Mouse (Mus musculus) neural tube, embryonic 11.5 days (tissue): ENCODE measurements at regions not wholly inside any gene's neighbourhood (a gene's known extent, or its start where the extent isn't known, plus 50 kb on each side); places are given as distances from the start of the nearest gene placed in this dataset.
A peak's percentile ranks its signal among the peaks of the same experiment; 100 is the strongest.

Source experiments
- ATAC-seq: fragments of 200-750 bp; cut with Nextera tagmentation; 2 replicates; pipeline ENCODE4 v1.8.0; 2017; ENCODE audit warnings: moderate number of reproducible peaks, mild to moderate bottlenecking, moderate TSS enrichment, moderate library complexity; ENCODE audit not compliant: insufficient read depth, low FRiP score, low TSS enrichment
- DNase-seq: peaks from one replicate; pipeline ENCODE4 v3.0.0-alpha.2; 2015; ENCODE audit warnings: low spot score
- H3K27ac ChIP-seq: fragments of 300-500 bp; sonication (generic); 2 replicates; pipeline ENCODE4 v1.5.1; 2014; ENCODE audit warnings: low read depth, mild to moderate bottlenecking, low read length
- H3K27me3 ChIP-seq: fragments of 300-500 bp; sonication (generic); 2 replicates; pipeline ENCODE4 v1.6.1; 2014; ENCODE audit warnings: mild to moderate bottlenecking, low read length, mixed read lengths; ENCODE audit not compliant: control insufficient read depth, insufficient read depth
- H3K36me3 ChIP-seq: fragments of 300-500 bp; sonication (generic); 2 replicates; pipeline ENCODE4 v1.6.1; 2014; ENCODE audit warnings: mild to moderate bottlenecking, low read length, moderate library complexity, mixed read lengths; ENCODE audit not compliant: control insufficient read depth, insufficient read depth
- H3K4me1 ChIP-seq: fragments of 300-500 bp; sonication (generic); 2 replicates; pipeline ENCODE4 v1.6.1; 2014; ENCODE audit warnings: low read length, mixed read lengths; ENCODE audit not compliant: control insufficient read depth, insufficient read depth
- H3K4me2 ChIP-seq: fragments of 300-500 bp; sonication (generic); 2 replicates; pipeline ENCODE4 v1.6.1; 2014; ENCODE audit warnings: low read depth, mild to moderate bottlenecking, moderate library complexity
- H3K4me3 ChIP-seq: fragments of 300-500 bp; sonication (generic); 2 replicates; pipeline ENCODE4 v1.5.1; 2014; ENCODE audit warnings: low read depth, low read length
- H3K9ac ChIP-seq: fragments of 300-500 bp; sonication (generic); 2 replicates; pipeline ENCODE4 v1.6.1; 2014; ENCODE audit warnings: mild to moderate bottlenecking, low read length
- H3K9me3 ChIP-seq: fragments of 300-500 bp; sonication (generic); 2 replicates; pipeline ENCODE4 v1.6.1; 2016; ENCODE audit warnings: low read length; ENCODE audit not compliant: control insufficient read depth
- WGBS: fragments of 180-500 bp; shearing (Covaris S2); extraction: QIAGEN DNeasy Blood & Tissue Kit; methylation state at CpG from one replicate; pipeline ENCODE4 v1.1.7; 2014; 5-methylcytosine and 5-hydroxymethylcytosine counted together

DNA sequence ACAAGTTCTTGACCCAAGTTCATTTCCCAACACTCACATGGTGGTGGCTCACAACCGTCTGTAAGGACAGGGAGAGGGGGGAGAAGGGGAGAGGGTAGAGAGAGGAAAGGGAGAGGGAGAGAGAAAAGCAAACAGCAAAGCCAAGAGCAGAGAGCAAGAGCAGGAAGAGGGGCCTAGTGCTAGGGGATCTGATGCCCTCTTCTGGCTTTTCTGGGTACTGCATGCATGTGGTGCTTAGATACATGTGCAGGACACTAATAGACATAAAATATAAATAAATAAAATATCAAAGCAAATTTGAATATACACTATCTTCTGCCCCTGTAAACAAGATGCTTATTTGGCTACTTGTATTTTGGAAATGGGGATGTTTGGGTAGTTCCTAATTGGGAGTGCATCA lies 91.2 kb downstream of the Rnf138rt1 start:
- H3K4me3 ChIP-seq = no peak overlapping the region
- ATAC-seq (no peak), DNase-seq (peak; percentile 30)
- no peak overlapping the region for H3K27ac ChIP-seq
- H3K4me1 ChIP-seq = no peaks in the 10 kb centered on the region
- H3K9ac ChIP-seq = no peak overlapping the region
- 33% methylated on average over 1 of the region's 1 CpGs for WGBS
- H3K9me3 ChIP-seq = no peaks in the 10 kb centered on the region
- H3K4me2 ChIP-seq = no peak overlapping the region
- H3K27me3 ChIP-seq = no peaks in the 10 kb centered on the region
- H3K36me3 ChIP-seq = no peaks in the 10 kb centered on the region
